Mouse (Mus musculus): Measurements from ENCODE around the gene Spcs3.
A peak's percentile ranks its signal among the peaks of the same experiment; 100 is the strongest.
"Not testable (repeated sequence)": the region's sequence is repeated elsewhere in the genome, so short reads cannot be mapped to it uniquely, and the experiment has no call there.

Spcs3 gene

GRCm38 (mm10) chr8:54529382-54530296 lies at the start of gene Spcs3, which contains the start of gene Asb5:
Spcs3 (minus strand) TSS chr8:54529998.
Asb5 (plus strand) TSS chr8:54529580.
- DNase-seq (ENCODE audit: low spot score), result peak; percentile 91

- no peak for DNase-seq (ENCODE audit: low spot score)
Measured at GRCm38 (mm10) chr8:54570618-54571609, 41.1 kb upstream of the Spcs3 start.

GRCm38 (mm10) chr8:54567168-54567567 lies 37.4 kb upstream of the Spcs3 start:
- DNase-seq (ENCODE audit: low spot score), result no peak

GRCm38 (mm10) chr8:54565603-54566260 lies 35.9 kb upstream of the Spcs3 start:
- DNase-seq (ENCODE audit: low spot score), result no peak

- no peak for DNase-seq (ENCODE audit: low spot score)
Measured at GRCm38 (mm10) chr8:54565181-54565580, 35.4 kb upstream of the Spcs3 start.

GRCm38 (mm10) chr8:54562137-54562536 lies 32.3 kb upstream of the Spcs3 start:
- DNase-seq (ENCODE audit: low spot score), result no peak

GRCm38 (mm10) chr8:54554921-54555320 lies 25.1 kb upstream of the Spcs3 start:
- no peak for DNase-seq (ENCODE audit: low spot score)

GRCm38 (mm10) chr8:54550026-54550574 lies 20.3 kb upstream of the Spcs3 start:
- no peak for DNase-seq (ENCODE audit: low spot score)

- no peak for DNase-seq (ENCODE audit: low spot score)
Measured at GRCm38 (mm10) chr8:54548383-54548782, 18.6 kb upstream of the Spcs3 start.

- DNase-seq (ENCODE audit: low spot score), result no peak
Measured at GRCm38 (mm10) chr8:54541331-54541730, 11.5 kb upstream of the Spcs3 start.

GRCm38 (mm10) chr8:54537285-54537684 lies 7.5 kb upstream of the Spcs3 start:
- no peak for DNase-seq (ENCODE audit: low spot score)

- DNase-seq (ENCODE audit: low spot score), result no peak
Measured at GRCm38 (mm10) chr8:54535172-54535571, 5.4 kb upstream of the Spcs3 start.

GRCm38 (mm10) chr8:54528571-54528970 lies 1.2 kb downstream of the Spcs3 start:
- no peak for DNase-seq (ENCODE audit: low spot score)

GRCm38 (mm10) chr8:54526700-54527099 lies 3.1 kb downstream of the Spcs3 start:
- no peak for DNase-seq (ENCODE audit: low spot score)

- DNase-seq (ENCODE audit: low spot score), result no peak
Measured at GRCm38 (mm10) chr8:54525606-54526005, 4.2 kb downstream of the Spcs3 start.

- DNase-seq (ENCODE audit: low spot score), result no peak
Measured at GRCm38 (mm10) chr8:54520516-54520915, 9.3 kb downstream of the Spcs3 start.

GRCm38 (mm10) chr8:54518756-54519460 lies 10.9 kb downstream of the Spcs3 start:
- DNase-seq (ENCODE audit: low spot score), result no peak

GRCm38 (mm10) chr8:54512200-54512599 lies 17.6 kb downstream of the Spcs3 start:
- not testable (repeated sequence) for DNase-seq (ENCODE audit: low spot score)

GRCm38 (mm10) chr8:54511791-54512190 lies 18.0 kb downstream of the Spcs3 start:
- DNase-seq (ENCODE audit: low spot score), result no peak

GRCm38 (mm10) chr8:54509221-54509721 lies 20.5 kb downstream of the Spcs3 start:
- DNase-seq (ENCODE audit: low spot score), result peak; percentile 51

GRCm38 (mm10) chr8:54508814-54509213 lies 21.0 kb downstream of the Spcs3 start:
- DNase-seq (ENCODE audit: low spot score), result peak; percentile 34
